Mouse (Mus musculus): Measurements from ENCODE around the gene Zbbx.

Zbbx gene

GRCm38 (mm10) chr3:75164838-75165496 lies at the start of gene Zbbx:
Gene Zbbx (minus strand): TSS chr3:75165034.
- in situ Hi-C loops (cut with MboI; ENCODE audit: unreplicated experiment in 2 of 2), result no loop called here

- in situ Hi-C loops (cut with MboI; ENCODE audit: unreplicated experiment in 2 of 2), result no loop called here
Measured at GRCm38 (mm10) chr3:75202808-75203503, 38.1 kb upstream of the Zbbx start.

GRCm38 (mm10) chr3:75182606-75183005 lies 17.8 kb upstream of the Zbbx start:
- in situ Hi-C loops (cut with MboI; ENCODE audit: unreplicated experiment in 2 of 2), result no loop called here

GRCm38 (mm10) chr3:75141876-75142275 lies 23.0 kb downstream of the Zbbx start:
- in situ Hi-C loops (cut with MboI; ENCODE audit: unreplicated experiment in 2 of 2), result no loop called here

- in situ Hi-C loops (cut with MboI; ENCODE audit: unreplicated experiment in 2 of 2), result no loop called here
Measured at GRCm38 (mm10) chr3:75104867-75105266, 60.0 kb downstream of the Zbbx start.

- in situ Hi-C loops (cut with MboI; ENCODE audit: unreplicated experiment in 2 of 2), result no loop called here
Measured at GRCm38 (mm10) chr3:75085762-75086161, 79.1 kb downstream of the Zbbx start.

GRCm38 (mm10) chr3:75078906-75079305 lies 85.9 kb downstream of the Zbbx start:
- in situ Hi-C loops (cut with MboI; ENCODE audit: unreplicated experiment in 2 of 2), result no loop called here

- in situ Hi-C loops (cut with MboI; ENCODE audit: unreplicated experiment in 2 of 2), result no loop called here
Measured at GRCm38 (mm10) chr3:75009701-75010100, 155.1 kb downstream of the Zbbx start.
